ENCODE assay signal across 25 mouse cellular contexts in the genomic region with DNA sequence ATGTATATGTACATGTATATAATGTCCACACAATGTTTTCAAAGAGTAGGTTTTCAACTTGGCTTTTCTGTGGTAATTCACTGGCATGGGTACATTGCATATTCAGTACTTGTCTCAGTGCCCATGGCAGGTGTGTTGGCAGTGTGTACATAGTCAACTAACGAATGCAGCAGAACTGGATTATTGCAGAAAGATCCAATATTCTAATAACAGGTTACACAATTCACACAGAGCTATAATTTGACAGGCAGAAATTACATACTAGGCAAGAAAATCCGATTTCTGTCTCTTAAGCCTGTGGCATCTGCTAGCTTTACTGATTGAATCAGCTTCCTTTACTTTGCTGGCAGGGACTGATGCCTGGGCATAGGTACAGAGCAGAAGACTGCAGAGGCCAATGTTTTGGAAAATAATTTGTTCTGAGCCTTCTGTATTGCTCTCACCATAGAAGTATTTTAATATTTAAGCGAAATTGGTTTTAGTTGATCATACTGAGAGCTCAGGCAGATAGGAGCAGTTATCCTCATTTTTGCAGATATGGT.
A peak's percentile ranks its signal among the peaks of the same experiment; 100 is the strongest.
DNase-seq lines count a peak whose midpoint lies in the region; ATAC-seq and TF ChIP-seq lines count a peak whose summit lies in the region.
"Had no signal": no experiment of that assay in that cellular context is flagged by ENCODE, and none has a peak within 500 bp of the region (broad histone marks: within the 10 kb centered on the region; RNA-seq: fewer than 3 reads in every experiment).

No protein-coding gene starts in this region.

- WGBS in forebrain, embryonic 14.5 days, result 78% methylated on average over 3 of the region's 3 CpGs
- 83% methylated on average over 3 of the region's 3 CpGs for WGBS in forebrain, embryonic 10.5 days
- 70% methylated on average over 3 of the region's 3 CpGs for WGBS in hindbrain, postnatal 0 days
- WGBS in hindbrain, embryonic 11.5 days, result 88% methylated on average over 3 of the region's 3 CpGs
- WGBS in forebrain, postnatal 0 days, result 48% methylated on average over 3 of the region's 3 CpGs

- H3K27me3 ChIP-seq in forebrain, embryonic 14.5 days (replicated peaks; ENCODE audit: control insufficient read depth, insufficient read depth, low read length), result no peaks in the 10 kb centered on the region
- H3K27me3 ChIP-seq in forebrain, embryonic 10.5 days (ENCODE audit: poor library complexity, severe bottlenecking), result no peaks in the 10 kb centered on the region
- H3K27me3 ChIP-seq in hindbrain, postnatal 0 days (ENCODE audit: insufficient read depth, low read length), result no peaks in the 10 kb centered on the region
- no peaks in the 10 kb centered on the region for H3K27me3 ChIP-seq in hindbrain, embryonic 11.5 days (ENCODE audit: control insufficient read depth, insufficient read depth, low read length)
- no peaks in the 10 kb centered on the region for H3K27me3 ChIP-seq in forebrain, postnatal 0 days (ENCODE audit: insufficient read depth, low read length)
- H3K27me3 ChIP-seq: CH12.LX; heart, embryonic 13.5 days; hindbrain, embryonic 13.5 days had no signal

- no peak overlapping the region for H3K27ac ChIP-seq in forebrain, embryonic 14.5 days (ENCODE audit: low read depth, low read length)
- no peak overlapping the region for H3K27ac ChIP-seq in forebrain, embryonic 10.5 days
- no peak overlapping the region for H3K27ac ChIP-seq in hindbrain, postnatal 0 days
- H3K27ac ChIP-seq in hindbrain, embryonic 11.5 days (ENCODE audit: low read depth, low read length), result no peak overlapping the region
- H3K27ac ChIP-seq in forebrain, postnatal 0 days (ENCODE audit: low read depth, low read length), result no peak overlapping the region
- H3K27ac ChIP-seq: heart, adult 2 months; heart, embryonic 10.5 days; heart, embryonic 13.5 days; hindbrain, embryonic 13.5 days had no signal

- DNase-seq in forebrain, embryonic 14.5 days (ENCODE audit: low spot score), result peak; percentile 12
- DNase-seq in forebrain, embryonic 10.5 days (ENCODE audit: extremely low spot score, low spot score), result no peak
- DNase-seq in hindbrain, postnatal 0 days (ENCODE audit: low spot score), result peak; percentile 3
- DNase-seq in hindbrain, embryonic 11.5 days (ENCODE audit: low spot score), result no peak
- peak; percentile 22 for DNase-seq in forebrain, postnatal 0 days
- DNase-seq in cerebellum, adult 11 months, result no peak
- DNase-seq: adrenal gland, postnatal 10 days; adrenal gland, postnatal 36 days; B cell, adult 2 months; cerebellum, adult 18-20 months; cerebellum, adult 9-10 months; gastrocnemius, postnatal 10 days; gastrocnemius, postnatal 36 days; heart, adult 2 months; heart, postnatal 14 days; heart, postnatal 4 days; kidney, adult 2 months had no signal

- no peak for TF ChIP-seq CTCF in hindbrain, postnatal 0 days (IDR thresholded peaks at IDR 0.05; ENCODE audit: low read depth)
- no peak for TF ChIP-seq CTCF in forebrain, postnatal 0 days (IDR thresholded peaks at IDR 0.05; ENCODE audit: low read depth)

- no peaks in the 10 kb centered on the region for H3K36me3 ChIP-seq in forebrain, embryonic 14.5 days (ENCODE audit: control insufficient read depth, insufficient read depth, low read length)
- no peaks in the 10 kb centered on the region for H3K36me3 ChIP-seq in forebrain, embryonic 10.5 days (replicated peaks)
- no peaks in the 10 kb centered on the region for H3K36me3 ChIP-seq in hindbrain, postnatal 0 days (ENCODE audit: insufficient read depth, low read length)
- H3K36me3 ChIP-seq in hindbrain, embryonic 11.5 days (ENCODE audit: control insufficient read depth, insufficient read depth, low read length), result no peaks in the 10 kb centered on the region
- H3K36me3 ChIP-seq in forebrain, postnatal 0 days (ENCODE audit: insufficient read depth), result no peaks in the 10 kb centered on the region
- H3K36me3 ChIP-seq: G1E; heart, embryonic 10.5 days; heart, embryonic 13.5 days; hindbrain, embryonic 13.5 days had no signal

- H3K9me3 ChIP-seq in forebrain, embryonic 14.5 days (replicated peaks; ENCODE audit: control insufficient read depth, low read length), result no peaks in the 10 kb centered on the region
- H3K9me3 ChIP-seq in forebrain, embryonic 10.5 days, result no peaks in the 10 kb centered on the region
- no peaks in the 10 kb centered on the region for H3K9me3 ChIP-seq in hindbrain, postnatal 0 days (ENCODE audit: low read length)
- H3K9me3 ChIP-seq in hindbrain, embryonic 11.5 days (ENCODE audit: control insufficient read depth, low read length), result no peaks in the 10 kb centered on the region
- H3K9me3 ChIP-seq in forebrain, postnatal 0 days (ENCODE audit: low read length), result no peaks in the 10 kb centered on the region
- H3K9me3 ChIP-seq: G1E; heart, embryonic 10.5 days; hindbrain, embryonic 13.5 days had no signal

- ATAC-seq in forebrain, embryonic 14.5 days, result no peak; the same call in 1 of the 2 replicates
- no peak for ATAC-seq in hindbrain, postnatal 0 days
- no peak for ATAC-seq in hindbrain, embryonic 11.5 days (ENCODE audit: low FRiP score)
- peak; percentile 66 for ATAC-seq in forebrain, postnatal 0 days
- ATAC-seq in erythroblast, adult 5-6 weeks (replicated peaks; ENCODE audit: low FRiP score, poor library complexity, severe bottlenecking), result no peak
- ATAC-seq: intestine, postnatal 0 days; Patski had no signal

- H3K9ac ChIP-seq in forebrain, embryonic 14.5 days (ENCODE audit: low read length), result no peak overlapping the region
- no peak overlapping the region for H3K9ac ChIP-seq in hindbrain, postnatal 0 days (replicated peaks; ENCODE audit: low read length)
- H3K9ac ChIP-seq in hindbrain, embryonic 11.5 days (ENCODE audit: low read depth, low read length), result no peak overlapping the region
- no peak overlapping the region for H3K9ac ChIP-seq in forebrain, postnatal 0 days
- H3K9ac ChIP-seq: heart, embryonic 13.5 days; hindbrain, embryonic 13.5 days had no signal

- no peaks in the 10 kb centered on the region for H3K4me1 ChIP-seq in forebrain, embryonic 14.5 days (ENCODE audit: control insufficient read depth, insufficient read depth, low read length)
- no peaks in the 10 kb centered on the region for H3K4me1 ChIP-seq in forebrain, embryonic 10.5 days
- H3K4me1 ChIP-seq in hindbrain, postnatal 0 days (ENCODE audit: insufficient read depth, low read length), result no peaks in the 10 kb centered on the region
- no peaks in the 10 kb centered on the region for H3K4me1 ChIP-seq in hindbrain, embryonic 11.5 days (replicated peaks; ENCODE audit: control insufficient read depth, insufficient read depth, low read length)
- H3K4me1 ChIP-seq in forebrain, postnatal 0 days (ENCODE audit: insufficient read depth), result no peaks in the 10 kb centered on the region
- H3K4me1 ChIP-seq: heart, embryonic 10.5 days; heart, embryonic 13.5 days; hindbrain, embryonic 13.5 days had no signal

- H3K4me2 ChIP-seq in forebrain, embryonic 14.5 days (ENCODE audit: low read length), result no peak overlapping the region
- H3K4me2 ChIP-seq in hindbrain, postnatal 0 days (ENCODE audit: low read depth, low read length), result no peak overlapping the region
- no peak overlapping the region for H3K4me2 ChIP-seq in hindbrain, embryonic 11.5 days (replicated peaks; ENCODE audit: low read depth, low read length)
- H3K4me2 ChIP-seq in forebrain, postnatal 0 days (ENCODE audit: low read depth), result no peak overlapping the region
- H3K4me2 ChIP-seq: heart, embryonic 13.5 days; hindbrain, embryonic 13.5 days had no signal

- H3K4me3 ChIP-seq in forebrain, embryonic 14.5 days (ENCODE audit: low read depth, low read length), result no peak overlapping the region
- no peak overlapping the region for H3K4me3 ChIP-seq in forebrain, embryonic 10.5 days
- H3K4me3 ChIP-seq in hindbrain, postnatal 0 days (ENCODE audit: low read length), result no peak overlapping the region
- no peak overlapping the region for H3K4me3 ChIP-seq in hindbrain, embryonic 11.5 days (ENCODE audit: low read depth, low read length)
- no peak overlapping the region for H3K4me3 ChIP-seq in forebrain, postnatal 0 days (ENCODE audit: low read depth, low read length)
- H3K4me3 ChIP-seq: heart, adult 2 months; heart, embryonic 10.5 days; heart, embryonic 13.5 days; hindbrain, embryonic 13.5 days had no signal

Comparison
In these comparisons a context has a peak if more than half of its experiments do, and no peak if none do; other contexts are left out.
1. DNase-seq: peak in forebrain, embryonic 14.5 days (single experiment), hindbrain, postnatal 0 days (single experiment) and forebrain, postnatal 0 days (single experiment); none in forebrain, embryonic 10.5 days (single experiment), hindbrain, embryonic 11.5 days (single experiment) and cerebellum, adult 11 months (single experiment).